Comparison of ENCODE assay signal across 1 mouse cellular context in the genomic region with DNA sequence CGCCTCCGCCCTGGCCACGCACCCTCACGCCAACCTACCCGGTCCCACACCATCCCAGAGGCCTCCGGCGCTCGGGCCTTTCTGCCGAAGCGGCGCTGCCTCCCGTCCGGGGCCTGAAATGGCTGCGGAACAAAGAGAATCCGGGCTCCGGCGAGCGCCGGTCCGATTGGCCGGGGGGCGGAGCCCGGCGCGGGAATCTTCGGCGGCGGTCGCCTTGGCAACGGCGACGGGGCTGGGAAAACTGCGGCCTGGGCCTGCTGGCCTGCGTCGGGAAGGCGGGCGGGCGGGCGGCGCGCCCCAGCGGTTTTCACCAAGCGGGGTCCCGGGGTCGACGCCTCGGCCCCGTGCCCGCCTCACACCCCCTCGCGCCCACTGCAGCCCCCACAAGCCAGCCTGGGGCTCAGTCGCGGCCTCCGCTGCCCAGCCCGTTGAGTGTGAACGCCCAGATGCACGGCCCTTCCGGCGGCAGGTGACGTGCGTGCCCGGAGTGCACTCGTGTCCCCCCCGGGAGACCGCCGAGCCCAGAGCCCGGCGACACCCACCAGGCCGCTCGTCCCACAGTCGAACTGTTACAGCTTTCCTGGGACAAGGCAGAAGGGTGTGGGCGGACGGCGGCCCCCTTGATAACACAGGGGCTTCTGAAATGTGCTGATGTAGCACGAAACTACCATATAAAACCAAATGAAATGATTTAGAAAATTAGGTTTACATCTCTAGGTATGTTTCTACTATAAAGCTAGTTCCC.
TF ChIP-seq lines count a peak whose summit lies in the region.

A gene (minus strand): TSS at position 172 of the 745 bp plus-strand sequence.

TF ChIP-seq in MEL, 35 proteins besides CTCF, POLR2A, EP300 and RAD21 (continued from another document):
- TF ChIP-seq MAX (IDR thresholded peaks at IDR 0.05; ENCODE audit: low read length) (no peak), MEF2A (IDR thresholded peaks at IDR 0.05; ENCODE audit: extremely low read depth, insufficient replicate concordance, low read depth, low read length, poor library complexity, severe bottlenecking) (no peak), GATA1 (IDR thresholded peaks at IDR 0.05; ENCODE audit: low read depth, low read length) (no peak), ZNF384 (IDR thresholded peaks at IDR 0.05; ENCODE audit: low read depth, low read length) (no peak), MAFK (IDR thresholded peaks at IDR 0.05; ENCODE audit: borderline replicate concordance, low read depth, low read length) (peak; percentile 81; the same call in 1 of the 2 replicates)
